Mouse (Mus musculus) stomach, postnatal 0 days (tissue): ENCODE results near the gene Esp38. TPM values are rescaled to one million over a fixed set of nuclear protein-coding genes. Genes with fewer than 3 reads are reported as not detected.
"Not testable (repeated sequence)": the region's sequence is repeated elsewhere in the genome, so short reads cannot be mapped to it uniquely, and the experiment has no call there.

Source experiments
- ATAC-seq: fragments of 200-750 bp; cut with Nextera tagmentation; 2 replicates; pipeline ENCODE4 v1.8.0; 2017; ENCODE audit not compliant: low FRiP score, low TSS enrichment
- DNase-seq: peaks from one replicate; pipeline ENCODE4 v3.0.0-alpha.2; 2016; ENCODE audit warnings: low spot score
- H3K27ac ChIP-seq: fragments of 300-500 bp; sonication (generic); replicated peaks from 2 replicates; pipeline ENCODE4 v1.5.1; 2014; ENCODE audit warnings: mild to moderate bottlenecking, control low read depth
- H3K27me3 ChIP-seq: fragments of 300-500 bp; sonication (generic); 2 replicates; pipeline ENCODE4 v1.6.1; 2014; ENCODE audit warnings: low read length; ENCODE audit not compliant: control insufficient read depth, insufficient read depth
- H3K36me3 ChIP-seq: fragments of 300-500 bp; sonication (generic); 2 replicates; pipeline ENCODE4 v1.6.1; 2014; ENCODE audit warnings: low read length, mixed read lengths; ENCODE audit not compliant: control insufficient read depth, insufficient read depth
- H3K4me1 ChIP-seq: fragments of 300-500 bp; sonication (generic); replicated peaks from 2 replicates; pipeline ENCODE4 v1.6.1; 2014; ENCODE audit warnings: antibody characterized with exemption; ENCODE audit not compliant: control insufficient read depth, insufficient read depth
- H3K4me2 ChIP-seq: fragments of 300-500 bp; sonication (generic); replicated peaks from 2 replicates; pipeline ENCODE4 v1.6.1; 2014; ENCODE audit warnings: low read depth, mild to moderate bottlenecking, control low read depth, moderate library complexity
- H3K4me3 ChIP-seq: fragments of 300-500 bp; sonication (generic); 2 replicates; pipeline ENCODE4 v1.5.1; 2014; ENCODE audit warnings: low read depth, low read length, control low read depth
- H3K9ac ChIP-seq: fragments of 300-500 bp; sonication (generic); 2 replicates; pipeline ENCODE4 v1.6.1; 2014; ENCODE audit warnings: mild to moderate bottlenecking, low read length, control low read depth, mixed read lengths
- H3K9me3 ChIP-seq: fragments of 300-500 bp; sonication (generic); 2 replicates; pipeline ENCODE4 v1.6.1; 2016; ENCODE audit warnings: low read length; ENCODE audit not compliant: control insufficient read depth
- CTCF ChIP-seq: IDR thresholded peaks from 2 replicates; pipeline ENCODE4 v1.5.1; 2016; ENCODE audit warnings: antibody characterized with exemption, low read depth, mild to moderate bottlenecking, moderate library complexity
- EP300 ChIP-seq: optimal IDR thresholded peaks from 2 replicates; pipeline ENCODE3; 2016; ENCODE audit warnings: antibody characterized with exemption
- WGBS: fragments of 180-500 bp; shearing (Covaris S2); extraction: QIAGEN DNeasy Blood & Tissue Kit; methylation state at CpG from one replicate; pipeline ENCODE4 v1.1.7; 2014; 5-methylcytosine and 5-hydroxymethylcytosine counted together
- polyA plus RNA-seq: library from polyadenylated mRNA; unstranded; fragments of >200 nt; fragmentation: Nextera tagmentation; extraction: Ambion mirVana; gene quantifications from 2 replicates; pipeline ENCODE4 v1.2.1, GENCODE M21; 2015

The Esp38 gene
- polyA plus RNA-seq = not detected in 2 replicates

- no peak within 1 kb of the TSS for H3K4me3 ChIP-seq
- no peak within 1 kb of the TSS for H3K27ac ChIP-seq
- no peaks in the 10 kb centered on the region for H3K9me3 ChIP-seq
- H3K36me3 ChIP-seq = no peaks in the 10 kb centered on the region
- 74% methylated on average over 3 of the region's 3 CpGs for WGBS
- H3K4me1 ChIP-seq = no peaks in the 10 kb centered on the region
- ATAC-seq (no peak), DNase-seq (no peak)
- TF ChIP-seq EP300 (no peak), CTCF (no peak)
- H3K9ac ChIP-seq = no peak within 1 kb of the TSS
- H3K4me2 ChIP-seq = no peak within 1 kb of the TSS
- no peaks in the 10 kb centered on the region for H3K27me3 ChIP-seq
Measured at GRCm38 (mm10) chr17:39950220-39950619, at the start of gene Esp38. TSS of gene Esp38 (plus strand) at chr17:39950520.

GRCm38 (mm10) chr17:39902928-39903545 lies 47.3 kb upstream of the Esp38 start:
- not testable (repeated sequence) for DNase-seq, H3K9me3 ChIP-seq, H3K4me1 ChIP-seq, H3K36me3 ChIP-seq, H3K4me2 ChIP-seq, H3K27ac ChIP-seq, ATAC-seq, H3K27me3 ChIP-seq, H3K9ac ChIP-seq, H3K4me3 ChIP-seq
- WGBS = 42% methylated on average over 8 of the region's 8 CpGs

Other genes with a start within 250 kb of the Esp38 start
- gene AC192777.2, start 144.9 kb downstream of the Esp38 start, polyA plus RNA-seq = not detected in 2 replicates